Mouse (Mus musculus) bone marrow, adult 2 months (tissue): ENCODE measurements around the gene 4930544G11Rik.

Experiments
- CTCF ChIP-seq: fragments of 200-500 bp; IDR thresholded peaks from 2 replicates; pipeline ENCODE4 v1.5.1; 2011; ENCODE audit warnings: low read length, control low read depth; ENCODE audit not compliant: control insufficient read depth, insufficient read depth
- POLR2A ChIP-seq: fragments of 200-500 bp; IDR thresholded peaks from 2 replicates; pipeline ENCODE4 v1.6.1; 2011; ENCODE audit warnings: low read depth, mild to moderate bottlenecking, control low read depth, low read length, borderline replicate concordance; ENCODE audit not compliant: control insufficient read depth

DNA sequence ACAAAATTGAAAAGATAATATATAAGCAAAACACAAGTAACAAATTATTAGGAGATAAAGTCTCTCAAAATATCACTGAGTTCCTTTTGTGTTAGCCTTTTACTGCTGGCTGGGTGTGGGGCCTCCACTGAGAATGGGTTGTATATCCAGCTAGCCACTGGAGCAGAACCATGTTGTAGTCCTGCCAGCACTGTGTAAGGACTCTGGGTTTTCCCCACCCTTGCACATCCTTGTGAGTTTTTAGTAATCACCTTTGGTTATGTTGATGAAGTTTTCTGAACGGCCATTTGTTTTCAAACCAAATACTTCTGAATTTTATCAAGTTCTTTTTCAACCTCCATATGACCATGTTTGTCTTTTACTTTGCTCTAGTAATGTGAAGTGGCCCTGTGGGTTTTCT is 21.9 kb upstream of the 4930544G11Rik start:
- TF ChIP-seq CTCF (no peak), POLR2A (no peak)
